In the genomic region with DNA sequence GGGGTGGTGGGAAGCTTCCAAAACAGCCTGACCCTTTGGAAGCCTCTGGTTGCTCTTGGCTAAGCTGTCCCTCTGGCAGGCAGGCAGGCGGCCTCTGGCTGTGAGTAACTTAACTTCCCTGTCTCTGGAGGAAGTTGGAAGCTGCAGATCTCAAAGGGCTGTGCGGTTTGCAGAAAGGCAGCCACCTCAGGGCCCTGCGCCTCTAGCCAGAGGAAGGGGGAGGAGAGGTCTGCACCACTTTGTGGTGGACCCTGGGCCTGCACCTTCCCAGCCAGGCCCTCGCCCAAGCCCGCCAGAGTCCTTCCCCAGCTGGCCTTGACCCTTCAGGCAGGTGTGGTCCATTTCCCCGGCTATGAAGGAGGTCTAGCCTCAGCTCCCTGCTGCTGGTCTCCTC, we compare ENCODE assay signal across 8 mouse cellular contexts. TPM values are rescaled to one million over a fixed set of nuclear protein-coding genes. Genes with fewer than 3 reads are reported as not detected.
A peak's percentile ranks its signal among the peaks of the same experiment; 100 is the strongest.
DNase-seq lines count a peak whose midpoint lies in the region; ATAC-seq and TF ChIP-seq lines count a peak whose summit lies in the region.

No protein-coding gene starts in this region.

- peak overlapping the region; percentile 98 for H3K4me2 ChIP-seq in forebrain, embryonic 14.5 days (ENCODE audit: low read length)
- peak overlapping the region; percentile 99 for H3K4me2 ChIP-seq in kidney, embryonic 16.5 days (replicated peaks; ENCODE audit: low read depth, low read length)
- H3K4me2 ChIP-seq in midbrain, embryonic 12.5 days (replicated peaks): peak overlapping the region; percentile 96

- ATAC-seq in forebrain, embryonic 14.5 days: no peak
- ATAC-seq in kidney, embryonic 16.5 days (ENCODE audit: low FRiP score, low TSS enrichment): no peak
- no peak for ATAC-seq in midbrain, embryonic 12.5 days (ENCODE audit: low FRiP score, low read depth)
- ATAC-seq in megakaryocyte-erythroid progenitor cell, adult 5-6 weeks (replicated peaks; ENCODE audit: low FRiP score, low TSS enrichment, poor library complexity, severe bottlenecking): no peak

- H3K36me3 ChIP-seq in E14TG2a.4 (ENCODE audit: insufficient read depth, low read length): peaks cover 29% of the 10 kb centered on the region
- H3K36me3 ChIP-seq in forebrain, embryonic 14.5 days (ENCODE audit: control insufficient read depth, insufficient read depth, low read length): no peaks in the 10 kb centered on the region
- no peaks in the 10 kb centered on the region for H3K36me3 ChIP-seq in kidney, embryonic 16.5 days (ENCODE audit: insufficient read depth, low read length)
- no peaks in the 10 kb centered on the region for H3K36me3 ChIP-seq in midbrain, embryonic 12.5 days

- H3K4me3 ChIP-seq in E14TG2a.4 (replicated peaks; ENCODE audit: low read length): peak overlapping the region; percentile 88
- H3K4me3 ChIP-seq in forebrain, embryonic 14.5 days (ENCODE audit: low read depth, low read length): peak overlapping the region; percentile 63; the same call in 1 of the 2 replicates
- H3K4me3 ChIP-seq in kidney, embryonic 16.5 days (ENCODE audit: low read length): peak overlapping the region; percentile 66; the same call in 1 of the 2 replicates
- peak overlapping the region; percentile 69 for H3K4me3 ChIP-seq in midbrain, embryonic 12.5 days

- WGBS in forebrain, embryonic 14.5 days: 45% methylated on average over 5 of the region's 6 CpGs
- WGBS in kidney, embryonic 16.5 days: 28% methylated on average over 6 of the region's 6 CpGs
- WGBS in midbrain, embryonic 12.5 days: 20% methylated on average over 6 of the region's 6 CpGs

- H3K27me3 ChIP-seq in E14TG2a.4 (ENCODE audit: insufficient read depth, low read length): no peaks in the 10 kb centered on the region
- no peaks in the 10 kb centered on the region for H3K27me3 ChIP-seq in forebrain, embryonic 14.5 days (replicated peaks; ENCODE audit: control insufficient read depth, insufficient read depth, low read length)
- no peaks in the 10 kb centered on the region for H3K27me3 ChIP-seq in kidney, embryonic 16.5 days (ENCODE audit: insufficient read depth, low read length)
- peaks cover 10% of the 10 kb centered on the region for H3K27me3 ChIP-seq in midbrain, embryonic 12.5 days

- peaks cover 72% of the 10 kb centered on the region for H3K4me1 ChIP-seq in E14TG2a.4 (replicated peaks; ENCODE audit: low read depth, low read length)
- peaks cover 62% of the 10 kb centered on the region for H3K4me1 ChIP-seq in forebrain, embryonic 14.5 days (ENCODE audit: control insufficient read depth, insufficient read depth, low read length)
- peaks cover 84% of the 10 kb centered on the region for H3K4me1 ChIP-seq in kidney, embryonic 16.5 days (ENCODE audit: insufficient read depth, low read length)
- H3K4me1 ChIP-seq in midbrain, embryonic 12.5 days: peaks cover 92% of the 10 kb centered on the region

- H3K27ac ChIP-seq in forebrain, embryonic 14.5 days (ENCODE audit: low read depth, low read length): peak overlapping the region; percentile 98
- peak overlapping the region; percentile 96 for H3K27ac ChIP-seq in kidney, embryonic 16.5 days (ENCODE audit: low read length)
- peak overlapping the region; percentile 97 for H3K27ac ChIP-seq in midbrain, embryonic 12.5 days (replicated peaks)

- no peak for TF ChIP-seq CTCF in E14TG2a.4 (conservative IDR thresholded peaks at IDR 0.05; ENCODE audit: low read length)

- peak overlapping the region; percentile 82 for H3K9ac ChIP-seq in forebrain, embryonic 14.5 days (ENCODE audit: low read length)
- peak overlapping the region; percentile 35 for H3K9ac ChIP-seq in kidney, embryonic 16.5 days (replicated peaks; ENCODE audit: low read length)
- H3K9ac ChIP-seq in midbrain, embryonic 12.5 days (replicated peaks): peak overlapping the region; percentile 86

- peak; percentile 56 for DNase-seq in 3T3-L1 (ENCODE audit: low read depth, low spot score)
- DNase-seq in forebrain, embryonic 14.5 days (ENCODE audit: low spot score): no peak
- peak; percentile 52 to 58 for DNase-seq in thymus, postnatal 10 days (ENCODE audit: low spot score in 2 of 2)
- DNase-seq in urinary bladder, adult 2 months (ENCODE audit: low spot score): no peak

- no peaks in the 10 kb centered on the region for H3K9me3 ChIP-seq in E14TG2a.4 (ENCODE audit: low read length)
- no peaks in the 10 kb centered on the region for H3K9me3 ChIP-seq in forebrain, embryonic 14.5 days (replicated peaks; ENCODE audit: control insufficient read depth, low read length)
- no peaks in the 10 kb centered on the region for H3K9me3 ChIP-seq in kidney, embryonic 16.5 days (ENCODE audit: low read length)
- no peaks in the 10 kb centered on the region for H3K9me3 ChIP-seq in midbrain, embryonic 12.5 days

RNA-seq across cellular contexts. Expression of gene Gins2, which starts 49.7 kb away (rescaled TPM):
- 33.4 and 44.1 TPM in 2 replicates for polyA plus RNA-seq in forebrain, embryonic 14.5 days (2014; fragmentation: Nextera tagmentation; extraction: Ambion mirVana)
- polyA plus RNA-seq in kidney, embryonic 16.5 days (2015; fragmentation: Nextera tagmentation; extraction: Ambion mirVana): 114 and 117 TPM in 2 replicates
- 73.7 and 84.8 TPM in 2 replicates for polyA plus RNA-seq in midbrain, embryonic 12.5 days (2016; fragmentation: Nextera tagmentation; extraction: Ambion mirVana)
- 4.0 and 6.4 TPM in 2 replicates for polyA plus RNA-seq in urinary bladder, adult 2 months (2012; rRNA removed)
- 76.6 and 99.8 TPM in 2 replicates for total RNA-seq in megakaryocyte-erythroid progenitor cell, adult 5-6 weeks (2014; fragmentation: Nextera tagmentation)
- 43.8 and 62.0 TPM in 2 replicates for total RNA-seq in megakaryocyte-erythroid progenitor cell, adult 5-6 weeks (2017)

Comparison
In these comparisons a context has a peak if more than half of its experiments do, and no peak if none do; other contexts are left out.
1. DNase-seq: peak in 3T3-L1 (single experiment) and thymus, postnatal 10 days (2 of 2); none in forebrain, embryonic 14.5 days (single experiment) and urinary bladder, adult 2 months (single experiment).
2. H3K9ac ChIP-seq: peak in every context shown above with its lines; median percentile 86 in midbrain, embryonic 12.5 days; 82 in forebrain, embryonic 14.5 days; 35 in kidney, embryonic 16.5 days.
3. Peak in every context shown above with its lines, with median percentiles within 50 percentile points of each other: H3K4me3 ChIP-seq, H3K27ac ChIP-seq and H3K4me2 ChIP-seq.